Mouse (Mus musculus): ENCODE measurements around the gene Exoc4.

The Exoc4 gene

GRCm38 (mm10) chr6:33755976-33756375, 507.1 kb downstream of the Exoc4 start:
- no peak for DNase-seq (ENCODE audit: low spot score in 2 of 2)

DNA sequence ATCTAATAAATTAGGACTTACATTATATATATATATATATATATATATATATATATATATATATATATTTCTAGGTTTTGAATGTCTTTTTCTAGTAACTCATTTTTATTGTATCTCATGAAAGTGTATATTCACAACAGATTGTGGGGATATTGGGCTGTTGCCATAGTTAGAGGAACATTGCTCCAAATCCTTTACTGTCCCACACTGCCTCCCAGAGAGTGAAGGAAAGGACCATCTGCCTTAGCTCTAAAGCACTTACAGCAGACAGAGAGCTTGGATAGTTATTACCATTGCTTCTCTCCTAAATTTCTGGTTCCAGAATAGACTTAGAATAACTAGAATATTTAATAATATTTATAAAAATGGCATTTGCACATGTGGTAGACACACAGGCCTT, 512.7 kb downstream of the Exoc4 start:
- DNase-seq (ENCODE audit: low spot score in 2 of 2): no peak

DNA sequence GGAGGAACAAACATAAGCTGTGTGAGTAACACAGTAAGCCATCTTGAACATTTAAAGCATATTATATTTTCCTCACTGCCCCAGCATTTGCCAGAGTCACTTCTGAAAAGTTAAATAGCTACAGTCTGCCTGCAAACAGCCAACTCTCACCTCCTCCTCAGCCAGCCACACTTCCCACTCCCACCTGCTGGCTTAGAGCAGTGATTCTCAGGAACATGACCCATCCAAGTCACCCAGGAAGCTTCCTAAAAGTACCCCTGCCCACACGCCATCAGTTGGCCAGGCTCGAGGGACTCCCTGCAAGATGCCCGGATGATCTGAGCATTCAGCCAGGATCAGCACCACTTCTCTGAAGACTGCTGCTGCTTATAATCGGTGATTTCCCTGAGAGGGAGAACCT, 514.4 kb downstream of the Exoc4 start:
- DNase-seq (ENCODE audit: low spot score in 2 of 2): no peak

DNA sequence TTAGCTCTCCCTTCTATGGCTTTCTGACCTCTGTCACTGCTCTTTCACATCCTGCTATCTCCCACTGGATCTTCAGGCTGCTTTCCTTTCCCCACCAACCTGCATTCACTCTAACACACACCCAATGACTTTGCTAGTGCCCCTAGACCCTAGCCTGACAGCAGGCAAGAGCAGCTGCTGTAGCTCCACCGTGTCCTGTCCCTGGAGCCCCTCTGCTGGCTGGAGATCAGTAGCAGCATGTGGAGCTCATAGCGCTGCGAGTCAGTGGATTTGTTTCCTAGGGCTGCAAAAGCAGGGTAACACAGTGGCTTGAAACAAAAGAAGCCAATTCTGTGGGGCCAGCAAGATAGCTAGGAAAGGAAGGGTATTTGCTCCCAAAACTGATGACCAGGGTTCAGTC, 515.1 kb downstream of the Exoc4 start:
- DNase-seq (ENCODE audit: low spot score in 2 of 2): no peak

DNA sequence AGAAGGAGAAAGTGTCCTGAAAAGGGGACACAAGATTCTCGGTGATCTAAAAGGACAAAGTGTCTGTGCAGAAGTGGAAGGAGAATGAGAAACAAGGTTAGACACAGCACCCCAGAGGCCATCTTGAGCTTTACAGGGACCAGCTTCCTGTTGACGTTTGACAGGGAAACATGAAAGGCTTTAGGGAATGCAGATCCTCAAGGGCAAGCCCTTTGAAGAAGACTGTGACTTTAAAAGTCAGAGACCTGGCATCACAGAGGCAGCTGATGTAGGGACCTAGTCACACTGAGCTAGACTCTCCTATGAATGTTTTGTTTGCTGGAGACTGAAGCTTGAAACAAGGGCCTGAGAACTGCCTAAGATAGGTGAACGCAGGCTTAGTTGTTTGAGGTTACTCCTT, 520.4 kb downstream of the Exoc4 start:
- no peak for DNase-seq (ENCODE audit: low spot score in 2 of 2)

DNA sequence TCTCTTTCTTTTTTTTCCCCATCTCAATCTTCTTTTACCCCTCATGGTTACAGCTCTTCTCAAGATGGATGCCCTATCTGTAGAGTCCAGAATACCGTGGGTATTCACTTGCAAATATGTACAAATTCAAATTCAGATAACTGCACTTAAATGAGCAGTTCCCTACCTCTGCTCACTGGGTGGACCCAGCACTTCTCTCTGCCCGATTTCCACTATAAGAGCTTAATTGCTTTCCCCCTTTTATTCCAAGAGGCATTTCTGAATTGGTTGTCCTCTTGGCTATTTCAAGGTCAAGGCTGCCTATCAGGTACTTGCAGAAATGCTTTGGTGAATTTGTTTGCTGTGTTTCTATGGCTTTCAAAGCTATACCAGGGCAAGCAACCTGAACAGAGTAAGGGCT, 521.1 kb downstream of the Exoc4 start:
- DNase-seq (ENCODE audit: low spot score in 2 of 2): no peak

DNA sequence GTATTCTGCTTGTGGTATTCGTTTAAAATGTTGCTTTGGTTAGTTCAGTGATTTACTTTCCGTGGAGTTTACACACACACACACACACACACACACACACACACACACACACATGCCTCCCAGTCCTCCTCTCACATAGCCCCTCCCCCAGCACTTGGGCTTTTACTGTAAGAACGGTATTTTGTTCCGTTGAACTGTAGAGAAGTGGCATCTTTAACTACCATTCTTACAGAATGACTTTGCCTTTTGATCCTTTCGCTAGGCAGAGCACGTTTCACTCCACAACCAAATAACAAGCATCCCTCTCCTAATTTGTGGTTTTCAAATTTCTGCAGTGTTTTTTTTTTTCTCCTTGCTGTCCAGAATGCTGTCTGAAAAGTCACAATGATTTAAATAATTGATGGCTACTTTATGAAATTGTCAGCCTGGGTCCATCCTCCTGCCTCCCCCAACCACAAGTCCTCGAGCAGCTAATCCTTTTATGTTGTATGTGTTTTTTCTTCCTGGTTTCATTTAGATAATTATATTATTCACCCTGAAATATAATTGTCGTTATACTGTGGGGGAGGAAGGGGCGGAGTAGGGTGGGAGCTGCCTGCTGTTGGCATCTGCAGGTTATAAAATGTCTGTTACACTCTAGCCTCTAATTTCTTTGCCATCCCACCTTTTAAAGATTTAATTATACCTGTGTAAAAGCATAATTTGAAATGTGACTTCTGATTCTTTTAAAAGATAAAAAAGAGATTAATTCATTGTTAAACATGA, 523.8 kb downstream of the Exoc4 start:
- DNase-seq (ENCODE audit: low spot score in 2 of 2): no peak

DNA sequence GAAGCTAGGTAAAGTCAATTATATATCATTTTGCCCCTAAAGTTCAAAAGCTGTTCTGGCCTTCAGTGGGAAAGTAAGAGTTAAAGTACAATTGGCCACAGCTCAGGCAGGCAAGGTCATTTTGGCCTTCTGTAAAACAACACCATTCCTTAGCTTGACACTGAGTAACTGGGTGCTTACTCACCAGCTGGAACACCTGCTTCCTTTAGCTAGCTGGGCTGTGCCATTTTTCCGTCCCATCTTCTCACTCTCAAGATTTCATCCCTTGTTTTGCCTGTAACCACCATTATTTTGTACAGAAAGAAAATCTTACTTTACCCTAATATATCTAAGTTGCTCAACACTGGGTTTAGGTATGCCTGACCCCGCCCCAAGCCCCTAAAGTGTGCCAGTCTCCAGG, 543.7 kb downstream of the Exoc4 start:
- DNase-seq (ENCODE audit: low spot score in 2 of 2): no peak

- DNase-seq (ENCODE audit: low spot score in 2 of 2): no peak
Measured at GRCm38 (mm10) chr6:33801254-33801653, 552.4 kb downstream of the Exoc4 start.

DNA sequence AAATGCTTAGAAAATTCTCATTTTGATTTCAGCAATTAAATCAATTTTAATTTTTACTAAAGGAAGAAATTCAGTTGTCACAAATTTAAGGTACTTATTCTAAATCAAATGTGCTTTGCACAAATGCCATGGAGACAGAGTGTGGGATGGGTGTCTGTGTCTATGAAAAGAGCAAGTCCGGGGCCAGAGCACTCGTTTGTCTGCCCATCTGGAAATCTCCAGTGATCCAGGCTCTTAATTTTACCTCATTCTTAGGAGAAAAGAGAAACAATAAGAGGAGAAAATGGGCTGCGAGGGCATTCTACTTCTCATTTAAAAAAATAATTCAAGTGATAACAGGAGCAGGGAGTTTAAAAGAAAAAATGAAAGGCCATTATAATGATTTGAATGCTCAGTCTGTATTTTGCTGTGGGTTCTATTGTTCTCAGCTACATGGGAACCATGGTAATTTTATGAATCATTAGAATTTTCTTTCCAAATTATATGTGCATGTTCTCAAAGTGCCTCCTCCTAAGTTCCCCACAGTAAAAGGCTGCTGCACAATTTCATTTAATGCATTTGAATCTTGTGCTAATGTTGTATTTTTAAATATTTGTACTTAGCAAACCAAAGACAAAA, 554.7 kb downstream of the Exoc4 start:
- no peak for DNase-seq (ENCODE audit: low spot score in 2 of 2)

DNA sequence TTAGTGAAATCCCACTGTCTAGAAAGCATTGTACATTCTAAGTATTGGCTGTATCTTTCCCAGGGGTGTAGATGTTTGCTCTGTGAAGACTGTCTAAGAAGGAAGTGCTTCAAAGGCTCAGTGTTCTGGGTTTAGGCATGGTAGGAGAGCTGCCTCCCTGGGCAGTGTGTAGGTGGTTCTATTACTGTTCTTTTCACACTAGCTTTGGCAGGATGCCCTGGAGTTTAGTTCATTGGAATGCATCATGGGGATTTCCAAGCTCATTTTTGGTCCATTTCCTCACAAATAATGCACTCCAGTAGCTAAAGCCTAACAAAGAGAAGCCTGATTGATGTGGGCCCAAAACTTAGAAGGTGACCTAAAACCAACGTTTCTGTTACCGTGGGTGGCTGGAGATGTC, 555.9 kb downstream of the Exoc4 start:
- DNase-seq (ENCODE audit: low spot score in 2 of 2): no peak

- DNase-seq (ENCODE audit: low spot score in 2 of 2): no peak
Measured at GRCm38 (mm10) chr6:33806072-33806782, 557.3 kb downstream of the Exoc4 start.

- DNase-seq (ENCODE audit: low spot score in 2 of 2): no peak
Measured at GRCm38 (mm10) chr6:33814386-33814785, 565.5 kb downstream of the Exoc4 start.

DNA sequence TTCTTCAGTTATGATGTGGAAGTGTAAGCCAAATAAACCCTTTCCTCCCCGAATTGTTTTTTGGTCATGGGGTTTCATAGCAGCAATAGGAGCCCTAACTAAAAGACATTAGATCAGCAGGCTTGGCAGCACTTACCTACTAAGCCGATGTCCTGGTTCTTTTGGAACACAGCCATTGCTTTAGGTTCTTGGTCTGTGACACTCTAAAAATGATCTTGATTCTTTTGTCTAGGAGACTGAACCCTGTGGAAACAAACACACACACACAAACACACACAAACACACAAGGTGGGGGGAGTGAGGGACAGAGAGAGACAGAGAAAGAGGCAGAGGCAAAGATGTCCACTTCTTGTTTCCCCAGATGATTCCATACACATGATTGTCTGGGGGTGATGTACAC, 574.3 kb downstream of the Exoc4 start:
- DNase-seq (ENCODE audit: low spot score in 2 of 2): no peak

DNA sequence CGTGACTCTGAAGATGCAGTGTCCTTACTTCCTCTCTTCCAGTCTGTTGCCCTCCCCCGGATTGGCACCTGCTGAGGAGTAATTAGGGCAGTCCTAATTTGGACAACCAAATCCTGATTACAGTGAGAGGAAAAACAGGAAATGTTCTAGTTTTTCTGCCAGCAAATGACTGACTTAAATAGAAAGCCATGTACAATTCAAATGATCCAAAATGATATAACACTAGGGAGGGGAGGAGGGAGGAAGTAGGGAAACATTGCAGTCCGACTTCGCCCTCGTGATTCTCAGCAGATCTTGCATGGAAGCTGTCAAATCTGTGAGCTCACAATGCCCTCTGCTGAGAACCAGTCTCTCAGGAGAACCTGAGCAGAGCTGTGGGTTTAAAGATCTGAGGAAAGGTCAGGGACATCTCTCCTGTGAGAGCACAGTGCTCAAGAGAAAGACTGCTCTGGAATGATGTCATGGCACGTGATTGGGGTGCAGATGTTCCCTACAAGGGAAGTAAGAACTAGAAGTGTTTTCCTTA, 575.0 kb downstream of the Exoc4 start:
- DNase-seq (ENCODE audit: low spot score in 2 of 2): no peak

DNA sequence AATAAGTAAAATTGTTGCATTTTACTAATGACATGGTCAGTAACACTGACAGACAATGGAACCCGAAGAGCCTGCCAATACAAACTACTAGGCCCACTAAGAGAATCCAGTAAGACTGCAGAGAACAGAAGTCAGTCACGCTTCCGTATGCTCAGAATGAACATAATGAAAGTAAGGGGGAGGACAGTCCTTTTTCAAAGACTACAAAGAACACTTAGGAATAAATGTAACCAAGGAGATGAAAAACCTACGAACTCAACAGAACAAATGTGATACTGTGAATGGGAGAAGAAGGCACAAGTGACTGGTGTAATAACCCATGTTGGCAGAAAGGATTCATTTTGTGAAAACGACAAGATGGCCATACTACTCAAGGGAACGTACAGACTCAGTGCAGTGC, 579.6 kb downstream of the Exoc4 start:
- DNase-seq (ENCODE audit: low spot score in 2 of 2): no peak

DNA sequence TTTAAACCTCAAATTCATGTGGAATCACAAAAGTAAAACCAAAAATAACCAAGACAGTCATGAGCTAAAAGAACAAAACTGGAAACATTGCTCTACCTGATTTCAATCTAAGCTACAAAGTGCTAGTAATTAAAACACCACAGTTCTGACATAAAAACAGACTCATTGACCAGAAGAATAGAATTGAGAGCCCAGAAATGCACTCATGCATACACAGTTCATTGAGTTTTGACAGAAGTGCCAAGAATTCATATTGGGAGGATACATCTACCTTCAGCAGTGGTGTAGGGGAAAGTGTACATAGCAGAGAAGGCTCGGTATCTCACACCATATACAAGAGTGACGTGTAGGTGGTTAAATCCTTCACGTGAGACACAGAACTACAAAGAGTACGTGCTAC, 580.4 kb downstream of the Exoc4 start:
- DNase-seq (ENCODE audit: low spot score in 2 of 2): no peak

DNA sequence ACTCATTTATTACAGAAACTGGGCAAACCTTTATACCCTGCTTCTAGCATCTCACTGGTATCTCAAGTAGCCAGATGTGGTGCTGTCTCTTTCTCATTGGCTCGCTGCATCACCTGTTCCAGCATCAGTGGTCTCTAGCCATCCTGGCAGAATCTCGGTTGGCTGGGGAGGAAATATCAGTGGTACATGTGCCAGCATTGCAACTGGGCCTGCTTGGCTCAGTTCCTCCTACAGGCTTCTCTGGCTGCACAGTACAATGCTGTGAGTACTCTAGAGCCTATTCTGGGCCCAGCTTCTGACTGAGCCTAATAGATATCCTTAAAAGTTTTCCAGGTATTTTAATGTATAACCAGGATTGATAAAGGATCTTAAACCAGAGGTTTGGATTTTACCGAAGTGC, 582.4 kb downstream of the Exoc4 start:
- DNase-seq (ENCODE audit: low spot score in 2 of 2): no peak

DNA sequence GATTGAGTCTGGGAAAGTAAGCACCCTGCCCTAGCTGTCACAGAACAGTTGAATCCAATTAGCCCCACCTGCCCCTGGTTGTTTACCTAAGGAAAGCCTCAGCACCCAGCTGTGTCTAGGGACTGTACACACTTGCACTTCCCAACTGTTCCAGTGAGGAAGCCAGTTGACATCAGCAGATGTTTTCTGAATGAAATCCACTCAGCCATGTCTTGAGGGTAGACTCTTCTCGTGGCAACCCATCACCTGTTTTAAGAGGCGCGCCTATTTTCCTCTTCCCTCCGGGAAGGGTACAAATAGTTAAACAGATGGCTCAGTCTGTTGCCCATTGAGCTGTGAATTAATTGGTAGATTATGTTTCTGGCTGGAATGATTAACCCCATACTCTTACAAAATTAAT, 584.1 kb downstream of the Exoc4 start:
- no peak for DNase-seq (ENCODE audit: low spot score in 2 of 2)

GRCm38 (mm10) chr6:33836048-33836780, 587.3 kb downstream of the Exoc4 start:
- no peak for DNase-seq (ENCODE audit: low spot score in 2 of 2)

DNA sequence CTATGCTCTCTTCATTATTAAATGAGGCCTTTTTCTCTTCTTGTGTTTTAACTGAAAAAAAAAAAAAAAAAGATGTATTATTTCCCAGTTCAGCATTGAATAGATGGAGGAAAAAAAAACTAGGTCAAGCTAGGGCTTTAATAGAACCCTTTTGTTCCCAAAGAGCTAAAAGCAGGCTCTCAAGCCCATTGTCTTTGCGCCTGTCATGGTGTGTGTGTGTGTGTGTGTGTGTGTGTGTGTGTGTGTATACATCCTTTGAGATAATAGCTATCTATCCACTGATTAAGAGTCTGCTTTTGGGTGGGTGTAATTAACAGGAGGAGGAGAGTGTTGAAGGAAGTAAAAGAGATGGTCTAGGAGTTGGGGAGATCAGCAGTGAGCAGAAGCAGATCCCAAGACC, 594.0 kb downstream of the Exoc4 start:
- DNase-seq (ENCODE audit: low spot score in 2 of 2): no peak

DNA sequence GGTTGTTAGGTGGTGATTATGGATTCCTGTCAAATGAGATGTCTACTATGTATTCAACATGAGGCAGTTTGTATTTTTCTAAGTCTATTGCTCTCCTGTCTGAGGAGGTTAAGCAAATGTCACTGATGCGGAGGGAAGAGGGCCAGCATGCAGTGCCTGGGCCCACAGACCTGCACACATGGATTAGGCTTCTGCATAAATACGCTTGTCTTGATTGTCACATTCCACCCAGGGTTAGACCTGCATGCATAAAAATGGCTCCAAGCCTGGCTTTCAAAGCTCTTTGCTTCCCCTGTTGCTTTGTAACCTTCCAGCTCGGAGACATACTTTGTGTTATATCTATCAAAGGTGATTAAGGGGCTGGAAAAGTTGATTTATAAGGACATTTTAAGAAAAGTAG, 610.2 kb downstream of the Exoc4 start:
- no peak for DNase-seq (ENCODE audit: low spot score in 2 of 2)

Measured in urinary bladder, postnatal 4 days (tissue).